Mouse (Mus musculus): ENCODE measurements at regions not wholly inside any gene's neighbourhood (a gene's known extent, or its start where the extent isn't known, plus 50 kb on each side); places are given as distances from the start of the nearest gene placed in this dataset.

DNA sequence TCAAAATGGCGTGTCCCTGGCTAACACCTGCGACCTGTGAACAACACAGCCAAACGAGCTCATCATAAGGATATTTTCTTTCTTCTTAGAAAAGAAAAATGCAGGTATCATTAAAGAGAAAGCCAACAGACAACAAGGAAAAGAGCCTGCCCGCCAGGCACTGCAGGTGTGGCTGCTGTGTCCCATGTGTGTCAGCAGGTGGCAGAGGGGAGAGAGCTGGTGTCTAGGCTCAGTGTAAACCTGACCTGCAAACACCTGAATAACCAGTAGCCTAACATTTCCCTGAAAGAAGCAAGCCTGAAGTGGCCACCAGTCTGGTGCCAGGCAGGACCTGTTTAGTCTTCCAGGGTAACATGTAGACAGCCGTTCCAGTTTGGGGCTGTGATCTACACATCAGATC lies 294.9 kb downstream of the Matn1 start:
- Histone ChIP-seq H3K4me3 (replicated peaks) (no peak overlapping the region), H3K36me3 (ENCODE audit: control insufficient read depth) (no peaks in the 10 kb centered on the region), H3K4me1 (ENCODE audit: control insufficient read depth) (no peaks in the 10 kb centered on the region), H3K27me3 (ENCODE audit: control insufficient read depth) (no peaks in the 10 kb centered on the region), H3K9me3 (ENCODE audit: control insufficient read depth, low read length) (peaks cover 6% of the 10 kb centered on the region)
- TF ChIP-seq GATA1 (IDR thresholded peaks at IDR 0.05; ENCODE audit: low read length) = no peak
- no peak for TF ChIP-seq TAL1 (IDR thresholded peaks at IDR 0.05; ENCODE audit: low read length)

DNA sequence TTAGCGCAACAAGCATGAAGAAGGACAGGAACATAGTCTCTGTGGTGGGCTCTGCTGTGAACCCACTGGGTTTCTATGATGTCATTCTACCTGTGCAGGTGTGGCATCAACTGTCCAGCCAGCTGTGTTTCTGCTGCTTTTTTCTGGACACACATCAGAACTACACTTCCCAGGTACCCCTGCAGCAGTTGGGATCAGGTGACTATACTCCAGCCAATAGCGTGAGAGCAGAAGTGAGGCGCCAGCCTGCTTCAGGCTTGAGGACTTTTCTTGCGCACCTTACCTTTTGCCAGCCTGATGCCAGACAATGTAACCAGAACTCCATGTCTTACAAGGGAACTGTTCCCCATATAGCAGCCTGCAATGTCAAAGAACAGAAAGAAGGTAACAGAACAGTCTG lies 296.3 kb downstream of the Matn1 start:
- TF ChIP-seq GATA1 (IDR thresholded peaks at IDR 0.05; ENCODE audit: low read length) (no peak), TAL1 (IDR thresholded peaks at IDR 0.05; ENCODE audit: low read length) (no peak)
- Histone ChIP-seq H3K27me3 (ENCODE audit: control insufficient read depth) (no peaks in the 10 kb centered on the region), H3K36me3 (ENCODE audit: control insufficient read depth) (no peaks in the 10 kb centered on the region), H3K9me3 (ENCODE audit: control insufficient read depth, low read length) (peaks cover 6% of the 10 kb centered on the region), H3K4me3 (replicated peaks) (no peak overlapping the region), H3K4me1 (ENCODE audit: control insufficient read depth) (no peaks in the 10 kb centered on the region)

DNA sequence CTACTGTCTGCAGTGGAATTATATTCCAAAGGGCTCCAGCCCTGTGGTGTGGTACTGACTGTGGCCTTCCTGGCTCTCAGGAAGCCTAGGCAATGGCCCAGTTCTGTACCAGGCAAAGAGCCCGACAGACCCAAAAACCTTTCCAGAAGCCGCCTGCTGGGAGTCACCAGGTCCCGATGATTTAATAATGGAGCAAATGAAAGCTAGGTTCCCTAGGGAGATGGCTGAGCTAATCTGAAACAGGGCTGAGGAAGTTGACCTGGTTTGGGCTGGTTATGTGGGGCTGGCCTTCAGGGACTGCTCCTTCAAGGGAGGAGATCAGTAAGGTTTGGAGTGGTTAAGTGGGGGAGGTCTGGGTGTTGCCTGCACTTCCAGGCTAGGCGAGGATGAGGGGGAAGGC lies 298.1 kb downstream of the Matn1 start:
- Histone ChIP-seq H3K9me3 (ENCODE audit: control insufficient read depth, low read length) (peaks cover 6% of the 10 kb centered on the region), H3K27me3 (ENCODE audit: control insufficient read depth) (no peaks in the 10 kb centered on the region), H3K36me3 (ENCODE audit: control insufficient read depth) (no peaks in the 10 kb centered on the region), H3K4me3 (replicated peaks) (no peak overlapping the region), H3K4me1 (ENCODE audit: control insufficient read depth) (no peaks in the 10 kb centered on the region)
- TF ChIP-seq GATA1 (IDR thresholded peaks at IDR 0.05; ENCODE audit: low read length) (no peak), TAL1 (IDR thresholded peaks at IDR 0.05; ENCODE audit: low read length) (no peak)

DNA sequence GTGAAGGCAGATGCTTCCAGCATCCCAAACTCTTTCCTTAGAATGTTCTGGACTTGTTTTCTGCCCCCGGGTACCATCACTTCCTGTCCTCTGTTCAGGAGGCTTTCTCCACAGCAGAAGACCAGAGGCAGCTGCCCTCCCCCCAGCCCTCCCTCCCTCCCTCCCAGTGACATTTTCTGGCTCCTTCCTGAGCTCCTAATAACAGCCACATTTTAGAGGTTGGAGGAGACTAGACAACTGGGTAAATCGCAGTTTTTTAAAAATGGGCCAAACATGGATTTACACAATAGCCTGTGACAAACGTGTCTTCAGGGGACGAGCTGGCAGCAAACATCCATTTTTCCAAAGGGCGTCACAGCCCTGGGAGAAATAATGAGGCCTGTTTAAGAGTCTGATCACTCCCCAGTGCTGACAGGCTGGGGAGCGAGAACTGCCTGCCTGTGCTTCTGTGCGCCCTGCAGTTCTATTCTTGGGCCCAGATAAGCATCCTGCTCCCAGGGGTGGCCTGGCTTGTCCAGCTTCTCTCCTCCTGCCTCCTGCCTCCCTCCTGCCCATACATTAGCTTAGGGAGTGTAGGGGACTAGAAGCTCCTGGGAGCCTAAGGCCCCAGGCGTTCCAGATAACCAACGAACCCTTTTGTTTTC lies 299.7 kb downstream of the Matn1 start:
- no peaks in the 10 kb centered on the region for H3K27me3 ChIP-seq (ENCODE audit: control insufficient read depth)
- no peaks in the 10 kb centered on the region for H3K4me1 ChIP-seq (ENCODE audit: control insufficient read depth)
- no peak overlapping the region for H3K4me3 ChIP-seq (replicated peaks)
- no peaks in the 10 kb centered on the region for H3K36me3 ChIP-seq (ENCODE audit: control insufficient read depth)
- TF ChIP-seq GATA1 (IDR thresholded peaks at IDR 0.05; ENCODE audit: low read length) = no peak
- TF ChIP-seq TAL1 (IDR thresholded peaks at IDR 0.05; ENCODE audit: low read length) = no peak
- peaks cover 6% of the 10 kb centered on the region for H3K9me3 ChIP-seq (ENCODE audit: control insufficient read depth, low read length)

DNA sequence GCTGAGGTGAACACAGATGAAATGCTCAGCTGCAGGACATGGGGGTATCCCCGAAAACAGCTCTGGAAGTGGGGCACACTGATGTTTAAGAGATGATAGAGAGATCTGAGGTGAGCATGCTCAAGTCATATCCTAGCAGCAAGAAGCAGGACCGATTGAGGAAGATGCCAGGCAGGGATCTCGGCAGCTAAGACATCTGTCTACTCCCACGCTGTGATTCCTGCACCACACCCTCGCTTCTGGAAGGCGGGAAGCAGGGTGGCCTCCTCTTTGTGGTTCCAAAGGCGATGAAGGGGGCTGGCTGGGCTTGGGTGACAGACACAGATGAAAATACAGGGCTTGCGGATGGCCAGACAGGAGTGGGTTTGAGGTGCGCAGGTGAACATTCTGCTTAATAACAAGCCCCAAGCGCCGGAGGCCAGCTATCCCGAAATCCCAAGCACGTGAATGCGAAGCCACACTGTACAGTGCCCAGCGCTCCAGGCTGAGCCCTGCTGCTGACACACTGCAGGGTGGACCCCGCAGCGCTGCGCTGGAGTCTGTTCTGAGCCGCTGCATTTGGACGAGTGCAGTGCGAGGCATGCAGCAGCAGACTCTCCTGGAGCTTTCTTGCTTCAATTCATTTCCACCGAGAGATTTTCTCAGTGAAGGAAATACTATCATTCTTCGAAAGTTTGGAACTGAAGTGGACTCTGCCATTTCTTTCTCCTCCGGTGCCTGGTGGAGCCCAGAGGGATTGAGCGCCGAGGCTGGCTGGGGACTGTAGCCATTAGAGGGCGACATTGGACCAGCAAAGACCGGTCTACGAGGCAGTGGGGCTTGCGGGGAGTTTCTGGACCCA lies 308.6 kb downstream of the Matn1 start:
- H3K4me1 ChIP-seq (ENCODE audit: control insufficient read depth) = no peaks in the 10 kb centered on the region
- peaks cover 4% of the 10 kb centered on the region; the same call in 1 of the 2 replicates for H3K27me3 ChIP-seq (ENCODE audit: control insufficient read depth)
- H3K9me3 ChIP-seq (ENCODE audit: control insufficient read depth, low read length) = no peaks in the 10 kb centered on the region
- no peak overlapping the region for H3K4me3 ChIP-seq (replicated peaks)
- no peaks in the 10 kb centered on the region for H3K36me3 ChIP-seq (ENCODE audit: control insufficient read depth)
- TF ChIP-seq GATA1 (IDR thresholded peaks at IDR 0.05; ENCODE audit: low read length) (no peak), TAL1 (IDR thresholded peaks at IDR 0.05; ENCODE audit: low read length) (no peak)

DNA sequence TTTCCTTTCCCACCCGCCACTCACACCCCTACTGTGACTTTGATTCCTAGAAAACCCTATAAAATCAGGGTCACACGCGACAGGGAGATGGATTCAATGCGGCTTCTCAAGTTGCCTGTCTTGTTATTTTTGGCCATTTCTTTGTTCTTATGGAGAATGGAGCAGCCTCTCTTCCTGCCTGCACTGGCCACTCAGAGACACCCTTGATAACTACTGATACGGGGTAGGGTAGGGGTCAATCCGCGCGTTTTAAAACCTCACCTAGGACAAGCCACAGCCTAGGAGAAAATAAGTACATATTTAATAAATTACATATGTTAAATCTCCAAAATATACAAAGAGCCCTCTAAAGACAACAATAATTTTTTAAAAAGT lies 309.2 kb downstream of the Matn1 start:
- no peak overlapping the region for H3K4me3 ChIP-seq (replicated peaks)
- peaks cover 4% of the 10 kb centered on the region; the same call in 1 of the 2 replicates for H3K27me3 ChIP-seq (ENCODE audit: control insufficient read depth)
- no peaks in the 10 kb centered on the region for H3K36me3 ChIP-seq (ENCODE audit: control insufficient read depth)
- no peaks in the 10 kb centered on the region for H3K4me1 ChIP-seq (ENCODE audit: control insufficient read depth)
- TF ChIP-seq TAL1 (IDR thresholded peaks at IDR 0.05; ENCODE audit: low read length) (no peak), GATA1 (IDR thresholded peaks at IDR 0.05; ENCODE audit: low read length) (no peak)
- no peaks in the 10 kb centered on the region for H3K9me3 ChIP-seq (ENCODE audit: control insufficient read depth, low read length)

DNA sequence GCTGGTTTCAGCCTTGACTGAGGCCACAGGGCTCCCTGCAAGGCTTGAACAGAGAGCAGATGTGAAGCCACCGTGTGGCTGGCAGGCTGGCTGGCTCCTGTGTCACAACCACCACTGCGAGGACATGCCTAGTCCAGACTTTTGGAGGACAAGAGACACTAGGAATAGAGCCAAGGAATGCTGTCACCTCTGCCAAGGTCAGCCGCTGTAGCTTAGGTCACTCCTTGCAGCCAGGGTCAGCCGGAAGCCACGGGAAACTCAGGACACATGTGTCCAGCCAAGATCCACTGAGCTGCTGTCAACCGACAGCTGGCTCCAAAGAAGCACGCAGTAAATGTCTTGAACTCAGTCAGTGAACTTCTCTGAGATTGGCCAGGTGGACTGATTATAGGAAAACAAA lies 310.1 kb downstream of the Matn1 start:
- no peaks in the 10 kb centered on the region for H3K4me1 ChIP-seq (ENCODE audit: control insufficient read depth)
- TF ChIP-seq GATA1 (IDR thresholded peaks at IDR 0.05; ENCODE audit: low read length) = no peak

DNA sequence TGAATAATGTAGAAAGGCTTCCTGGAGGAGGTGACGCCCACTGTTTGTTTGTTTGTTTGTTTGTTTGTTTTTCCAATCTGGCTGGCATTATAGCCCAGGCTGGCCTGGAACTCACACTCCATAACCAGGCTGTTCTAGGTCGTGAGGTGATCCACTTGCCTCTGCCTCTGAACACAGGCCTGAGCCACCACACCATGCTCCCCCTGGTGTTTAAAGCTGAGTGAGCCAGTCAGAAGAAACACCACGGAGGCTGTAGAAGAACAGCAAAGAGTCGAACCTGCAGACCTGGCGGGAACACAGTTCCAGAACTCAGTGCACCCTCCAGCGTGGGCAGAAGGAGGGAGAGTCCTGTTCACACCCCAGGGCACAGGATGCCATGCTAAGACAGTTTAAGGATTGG lies 310.5 kb downstream of the Matn1 start:
- Histone ChIP-seq H3K4me1 (ENCODE audit: control insufficient read depth) (no peaks in the 10 kb centered on the region), H3K36me3 (ENCODE audit: control insufficient read depth) (no peaks in the 10 kb centered on the region), H3K9me3 (ENCODE audit: control insufficient read depth, low read length) (no peaks in the 10 kb centered on the region), H3K27me3 (ENCODE audit: control insufficient read depth) (peaks cover 4% of the 10 kb centered on the region; the same call in 1 of the 2 replicates), H3K4me3 (replicated peaks) (no peak overlapping the region)
- TF ChIP-seq GATA1 (IDR thresholded peaks at IDR 0.05; ENCODE audit: low read length) = no peak
- no peak for TF ChIP-seq TAL1 (IDR thresholded peaks at IDR 0.05; ENCODE audit: low read length)

More for the DNA sequence above, 310.1 kb downstream of the Matn1 start:
- no peaks in the 10 kb centered on the region for H3K36me3 ChIP-seq (ENCODE audit: control insufficient read depth)
- peaks cover 4% of the 10 kb centered on the region; the same call in 1 of the 2 replicates for H3K27me3 ChIP-seq (ENCODE audit: control insufficient read depth)
- H3K4me3 ChIP-seq (replicated peaks) = no peak overlapping the region
- no peaks in the 10 kb centered on the region for H3K9me3 ChIP-seq (ENCODE audit: control insufficient read depth, low read length)

DNA sequence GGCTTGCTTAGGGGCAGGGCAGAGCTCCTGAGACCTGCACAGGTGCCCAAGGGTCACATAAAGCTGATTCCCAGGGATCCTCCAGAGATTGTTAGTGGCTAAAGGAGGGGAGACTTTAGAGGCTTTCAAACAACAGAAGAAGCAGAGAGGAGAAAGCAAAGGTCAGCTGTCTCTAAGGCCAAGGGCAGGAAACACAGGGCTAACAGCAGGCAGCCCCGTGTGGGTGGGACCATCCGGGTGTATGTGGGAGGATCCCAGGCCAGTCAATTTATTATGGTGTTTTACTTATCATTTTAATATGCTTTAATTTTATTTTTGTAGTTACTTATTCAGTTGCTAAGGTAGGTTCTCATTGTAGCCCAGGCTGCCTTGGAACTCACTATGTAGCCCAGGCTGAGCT lies 317.1 kb downstream of the Matn1 start:
- Histone ChIP-seq H3K4me1 (ENCODE audit: control insufficient read depth) (no peaks in the 10 kb centered on the region), H3K27me3 (ENCODE audit: control insufficient read depth) (no peaks in the 10 kb centered on the region), H3K36me3 (ENCODE audit: control insufficient read depth) (no peaks in the 10 kb centered on the region), H3K4me3 (replicated peaks) (no peak overlapping the region), H3K9me3 (ENCODE audit: control insufficient read depth, low read length) (no peaks in the 10 kb centered on the region)
- no peak for TF ChIP-seq GATA1 (IDR thresholded peaks at IDR 0.05; ENCODE audit: low read length)
- TF ChIP-seq TAL1 (IDR thresholded peaks at IDR 0.05; ENCODE audit: low read length) = no peak

All from erythroblast, embryonic 14.5 days (primary cell).